Mouse (Mus musculus) lung, postnatal 0 days (tissue): ENCODE data around the gene Glp2r. TPM values are rescaled to one million over a fixed set of nuclear protein-coding genes. Genes with fewer than 3 reads are reported as not detected.

Experiments used
- ATAC-seq: fragments of 200-750 bp; cut with Nextera tagmentation; 2 replicates; pipeline ENCODE4 v1.8.0; 2017; ENCODE audit warnings: moderate library complexity
- DNase-seq: peaks from one replicate; pipeline ENCODE4 v3.0.0-alpha.2; 2016; ENCODE audit warnings: low spot score
- H3K27ac ChIP-seq: fragments of 300-500 bp; sonication (generic); 2 replicates; pipeline ENCODE4 v1.5.1; 2014; ENCODE audit warnings: antibody characterized with exemption, mild to moderate bottlenecking, low read length, mixed read lengths
- H3K27me3 ChIP-seq: fragments of 300-500 bp; sonication (generic); replicated peaks from 2 replicates; pipeline ENCODE4 v1.6.1; 2014; ENCODE audit warnings: low read length, mixed read lengths; ENCODE audit not compliant: insufficient read depth
- H3K36me3 ChIP-seq: fragments of 300-500 bp; sonication (generic); 2 replicates; pipeline ENCODE4 v1.6.1; 2014; ENCODE audit warnings: low read length, mixed read lengths; ENCODE audit not compliant: insufficient read depth
- H3K4me1 ChIP-seq: fragments of 300-500 bp; sonication (generic); 2 replicates; pipeline ENCODE4 v1.6.1; 2014; ENCODE audit warnings: antibody characterized with exemption, low read depth, low read length, mixed read lengths; ENCODE audit not compliant: insufficient read depth
- H3K4me2 ChIP-seq: fragments of 300-500 bp; sonication (generic); replicated peaks from 2 replicates; pipeline ENCODE4 v1.6.1; 2014; ENCODE audit warnings: low read depth, mild to moderate bottlenecking, low read length, moderate library complexity, mixed read lengths
- H3K4me3 ChIP-seq: fragments of 300-500 bp; sonication (generic); 2 replicates; pipeline ENCODE4 v1.5.1; 2014; ENCODE audit warnings: low read depth, low read length
- H3K9ac ChIP-seq: fragments of 300-500 bp; sonication (generic); replicated peaks from 2 replicates; pipeline ENCODE4 v1.6.1; 2014; ENCODE audit warnings: low read depth, mild to moderate bottlenecking
- H3K9me3 ChIP-seq: fragments of 300-500 bp; sonication (generic); 2 replicates; pipeline ENCODE4 v1.6.1; 2016; ENCODE audit warnings: low read length, mixed read lengths
- CTCF ChIP-seq: IDR thresholded peaks from 2 replicates; pipeline ENCODE4 v1.5.1; 2016; ENCODE audit warnings: antibody characterized with exemption, mild to moderate bottlenecking
- EP300 ChIP-seq: IDR thresholded peaks from 2 replicates; pipeline ENCODE4 v1.6.1; 2016; ENCODE audit warnings: antibody characterized with exemption, mild to moderate bottlenecking, control low read depth
- WGBS: fragments of 180-500 bp; shearing (Covaris S2); extraction: QIAGEN DNeasy Blood & Tissue Kit; methylation state at CpG from one replicate; pipeline ENCODE4 v1.1.7; 2014; 5-methylcytosine and 5-hydroxymethylcytosine counted together
- polyA plus RNA-seq: library from polyadenylated mRNA; unstranded; fragments of >200 nt; fragmentation: Nextera tagmentation; extraction: Ambion mirVana; gene quantifications from 2 replicates; pipeline ENCODE4 v1.2.1, GENCODE M21; 2015

The Glp2r gene
- polyA plus RNA-seq, 1 experiment from 2014 or later = not detected

DNA sequence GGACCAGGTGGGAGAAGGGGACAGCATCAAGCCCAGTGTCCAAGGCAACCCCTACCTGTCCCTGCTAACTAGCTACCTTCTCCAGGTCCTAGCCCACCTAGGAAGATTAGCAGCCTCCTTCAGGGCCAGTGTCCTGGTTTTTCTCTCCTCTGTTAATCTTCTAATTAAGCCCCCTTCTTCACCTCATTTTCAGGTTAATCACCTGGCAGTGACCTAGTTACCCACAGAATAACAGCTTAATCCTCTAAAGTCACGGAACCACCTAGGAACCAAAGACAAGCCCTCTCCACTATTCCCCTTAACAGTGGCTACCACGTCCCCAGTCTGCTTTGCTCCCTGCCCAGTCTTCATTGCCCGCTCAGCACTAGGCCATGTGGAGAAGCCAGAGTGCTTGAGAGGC lies 89.1 kb downstream of the Glp2r start:
- WGBS = 87% methylated on average over 3 of the region's 3 CpGs
- no peak overlapping the region for H3K9ac ChIP-seq
- H3K4me3 ChIP-seq = no peak overlapping the region

GRCm38 (mm10) chr11:67679930-67680329 lies 91.0 kb downstream of the Glp2r start:
- DNase-seq = no peak

More for the DNA sequence above, 89.1 kb downstream of the Glp2r start:
- DNase-seq = no peak
- Histone ChIP-seq H3K4me1 (no peaks in the 10 kb centered on the region), H3K27me3 (no peaks in the 10 kb centered on the region), H3K27ac (no peak overlapping the region), H3K9me3 (no peaks in the 10 kb centered on the region), H3K36me3 (no peaks in the 10 kb centered on the region), H3K4me2 (no peak overlapping the region)
- no peak for ATAC-seq
- TF ChIP-seq EP300 (no peak), CTCF (no peak)

DNA sequence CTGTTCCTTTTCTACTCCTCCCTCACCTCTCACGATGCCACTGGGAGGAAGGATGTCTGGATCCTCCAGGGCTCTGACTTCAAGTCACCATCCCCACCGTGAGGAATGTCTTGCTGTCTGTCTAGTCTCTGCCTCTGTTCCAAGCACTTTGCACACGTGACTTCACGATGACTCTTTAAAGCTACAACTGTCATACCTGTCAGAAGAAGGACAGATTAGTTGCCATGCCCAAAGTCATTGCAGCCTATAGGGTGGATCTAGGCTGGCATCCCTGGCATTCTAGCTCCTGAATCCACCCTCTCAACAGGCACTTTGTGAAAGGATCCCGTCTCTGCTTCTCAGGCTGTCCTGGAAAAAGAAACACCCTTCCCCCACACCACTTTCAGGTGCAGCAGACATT lies 91.7 kb downstream of the Glp2r start:
- Histone ChIP-seq H3K9ac (no peak overlapping the region), H3K27ac (no peak overlapping the region), H3K36me3 (no peaks in the 10 kb centered on the region), H3K4me1 (no peaks in the 10 kb centered on the region), H3K4me2 (no peak overlapping the region), H3K9me3 (no peaks in the 10 kb centered on the region), H3K27me3 (no peaks in the 10 kb centered on the region), H3K4me3 (no peak overlapping the region)
- 56% methylated on average over 5 of the region's 5 CpGs for WGBS
- ATAC-seq = no peak
- TF ChIP-seq EP300 (no peak), CTCF (no peak)
- no peak for DNase-seq

More at GRCm38 (mm10) chr11:67679930-67680329, 91.0 kb downstream of the Glp2r start:
- no peak for ATAC-seq
- Histone ChIP-seq H3K9me3 (no peaks in the 10 kb centered on the region), H3K27ac (no peak overlapping the region), H3K4me1 (no peaks in the 10 kb centered on the region), H3K27me3 (no peaks in the 10 kb centered on the region), H3K4me3 (no peak overlapping the region), H3K36me3 (no peaks in the 10 kb centered on the region), H3K9ac (no peak overlapping the region), H3K4me2 (no peak overlapping the region)
- no peak for TF ChIP-seq EP300
- WGBS = 79% methylated on average over 2 of the region's 2 CpGs

GRCm38 (mm10) chr11:67675562-67676540 lies 95.1 kb downstream of the Glp2r start:
- H3K27ac ChIP-seq = 0 out of 2 replicates have a peak overlapping the region, but pooled peaks have one; percentile 21
- peak; percentile 96 for TF ChIP-seq CTCF
- TF ChIP-seq EP300 = peak; percentile 76
- DNase-seq (peak; percentile 89), ATAC-seq (peak; percentile 86)
- H3K9ac ChIP-seq = no peak overlapping the region
- no peak overlapping the region for H3K4me3 ChIP-seq
- H3K27me3 ChIP-seq = no peaks in the 10 kb centered on the region
- 48% methylated on average over 12 of the region's 12 CpGs for WGBS
- H3K36me3 ChIP-seq = no peaks in the 10 kb centered on the region
- no peak overlapping the region for H3K4me2 ChIP-seq
- no peaks in the 10 kb centered on the region for H3K9me3 ChIP-seq
- no peaks in the 10 kb centered on the region for H3K4me1 ChIP-seq

- H3K4me2 ChIP-seq = no peak overlapping the region
- no peaks in the 10 kb centered on the region for H3K27me3 ChIP-seq
- WGBS = 59% methylated on average over 5 of the region's 5 CpGs
- ATAC-seq (no peak), DNase-seq (no peak)
- H3K4me3 ChIP-seq = no peak overlapping the region
- no peak overlapping the region for H3K27ac ChIP-seq
- H3K4me1 ChIP-seq = peaks cover 15% of the 10 kb centered on the region; the same call in 1 of the 2 replicates
- no peak for TF ChIP-seq EP300
- TF ChIP-seq CTCF = no peak
- H3K9me3 ChIP-seq = no peaks in the 10 kb centered on the region
- no peaks in the 10 kb centered on the region for H3K36me3 ChIP-seq
- H3K9ac ChIP-seq = no peak overlapping the region
Observed at GRCm38 (mm10) chr11:67672140-67672539, 98.8 kb downstream of the Glp2r start.

DNA sequence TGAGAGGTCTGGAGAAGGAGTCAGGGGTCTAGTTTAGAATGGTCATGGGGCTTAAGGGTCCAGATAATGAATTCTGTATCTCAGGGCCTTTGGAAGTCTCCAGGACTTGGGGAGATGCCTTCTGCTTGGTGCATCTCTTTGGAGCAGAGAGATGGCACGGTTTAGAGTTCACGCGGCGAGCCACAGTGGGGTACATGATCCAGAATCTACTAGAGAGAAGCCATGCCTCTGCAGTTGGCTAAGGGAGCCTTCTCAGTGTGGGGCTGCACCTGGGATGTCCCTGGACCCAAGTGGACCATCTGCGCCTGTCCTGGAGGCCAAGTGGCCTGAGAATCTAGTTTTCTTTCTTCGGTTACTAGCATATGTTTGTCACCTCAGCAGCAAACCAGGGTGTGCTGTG lies 100.9 kb downstream of the Glp2r start:
- WGBS = 95% methylated on average over 6 of the region's 6 CpGs
- H3K27me3 ChIP-seq = no peaks in the 10 kb centered on the region
- peaks cover 16% of the 10 kb centered on the region; the same call in 1 of the 2 replicates for H3K4me1 ChIP-seq
- no peak overlapping the region for H3K9ac ChIP-seq
- no peaks in the 10 kb centered on the region for H3K9me3 ChIP-seq
- H3K4me2 ChIP-seq = no peak overlapping the region
- H3K36me3 ChIP-seq = no peaks in the 10 kb centered on the region
- H3K27ac ChIP-seq = no peak overlapping the region
- TF ChIP-seq EP300 (no peak), CTCF (no peak)
- DNase-seq (no peak), ATAC-seq (no peak)
- H3K4me3 ChIP-seq = no peak overlapping the region
